Mouse (Mus musculus) limb, embryonic 15.5 days (tissue): ENCODE results near the gene Col9a2. TPM values are rescaled to one million over a fixed set of nuclear protein-coding genes. Genes with fewer than 3 reads are reported as not detected.

Experiments used
- ATAC-seq: fragments of 200-750 bp; cut with Nextera tagmentation; 2 replicates; pipeline ENCODE4 v1.8.0; 2017; ENCODE audit warnings: low read depth, moderate TSS enrichment; ENCODE audit not compliant: insufficient number of reproducible peaks, low FRiP score, low TSS enrichment
- H3K27ac ChIP-seq: fragments of 300-500 bp; sonication (generic); 2 replicates; pipeline ENCODE4 v1.5.1; 2015; ENCODE audit warnings: moderate library complexity, mild to moderate bottlenecking, inconsistent platforms
- H3K27me3 ChIP-seq: fragments of 300-500 bp; sonication (generic); 2 replicates; pipeline ENCODE4 v1.6.1; 2015; ENCODE audit warnings: inconsistent platforms
- H3K36me3 ChIP-seq: fragments of 300-500 bp; sonication (generic); 2 replicates; pipeline ENCODE4 v1.6.1; 2015; ENCODE audit warnings: inconsistent platforms
- H3K4me1 ChIP-seq: fragments of 300-500 bp; sonication (generic); 2 replicates; pipeline ENCODE4 v1.6.1; 2015; ENCODE audit warnings: inconsistent platforms
- H3K4me2 ChIP-seq: fragments of 300-500 bp; sonication (generic); 2 replicates; pipeline ENCODE4 v1.6.1; 2015; ENCODE audit warnings: mild to moderate bottlenecking, inconsistent platforms
- H3K4me3 ChIP-seq: fragments of 300-500 bp; sonication (generic); 2 replicates; pipeline ENCODE4 v1.5.1; 2015; ENCODE audit warnings: mild to moderate bottlenecking, inconsistent platforms
- H3K9ac ChIP-seq: fragments of 300-500 bp; sonication (generic); 2 replicates; pipeline ENCODE4 v1.6.1; 2015; ENCODE audit warnings: inconsistent platforms
- H3K9me3 ChIP-seq: fragments of 300-500 bp; sonication (generic); 2 replicates; pipeline ENCODE4 v1.6.1; 2016; ENCODE audit warnings: inconsistent platforms
- WGBS: fragments of 180-500 bp; shearing (Covaris S2); methylation state at CpG from one replicate; pipeline ENCODE4 v1.1.7; 2015; 5-methylcytosine and 5-hydroxymethylcytosine counted together
- polyA plus RNA-seq: library from polyadenylated mRNA; unstranded; fragments of >200 nt; fragmentation: Nextera tagmentation; extraction: Ambion mirVana; gene quantifications from 2 replicates; pipeline ENCODE4 v1.2.1, GENCODE M21; 2015

Gene Col9a2
- 110 and 122 TPM in 2 replicates for polyA plus RNA-seq

DNA sequence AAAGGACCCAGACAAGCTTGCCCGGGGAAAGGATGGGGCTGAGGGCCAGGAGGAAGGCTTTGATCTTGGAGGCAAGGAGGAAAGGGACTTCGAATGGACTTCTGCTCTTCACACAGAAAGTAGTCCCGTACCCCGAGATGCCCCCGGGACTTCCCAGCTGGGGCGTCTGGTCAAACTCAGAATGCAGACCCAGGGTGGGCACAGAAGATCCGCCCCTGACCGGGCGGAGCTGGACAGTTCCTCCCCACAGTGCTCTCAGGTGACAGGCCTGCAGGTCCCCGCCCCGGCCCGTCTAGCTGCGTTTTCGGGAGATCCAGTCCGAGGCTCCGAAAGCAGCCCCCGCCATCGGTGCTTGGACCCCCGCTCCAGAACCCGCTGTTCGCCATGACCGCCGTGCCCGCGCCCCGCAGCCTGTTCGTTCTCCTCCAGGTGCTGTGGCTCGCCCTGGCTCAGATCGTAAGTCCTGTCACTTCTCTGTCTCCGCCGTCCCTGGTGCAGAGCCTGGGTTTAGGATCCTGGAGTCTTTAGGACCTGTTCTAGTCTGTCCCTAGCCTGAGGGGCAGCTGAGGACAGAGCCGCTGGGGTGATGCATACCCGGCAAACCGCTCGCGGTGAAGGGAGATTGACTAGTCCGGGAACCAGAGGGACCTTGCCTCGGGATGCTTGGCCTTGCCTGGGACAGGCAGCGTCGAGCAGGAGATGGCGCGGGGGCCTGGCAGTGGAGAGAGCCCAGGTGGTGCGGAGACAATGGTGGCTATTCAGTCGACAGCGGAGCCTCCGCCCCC is at the start of gene Col9a2:
TSS of gene Col9a2 (plus strand) at position 55 of the 785 bp plus-strand sequence.
- no peak for ATAC-seq
- Histone ChIP-seq H3K4me3 (peak within 1 kb of the TSS; percentile 50), H3K27ac (peak within 1 kb of the TSS; percentile 89), H3K9me3 (no peaks in the 10 kb centered on the region), H3K4me2 (peak within 1 kb of the TSS; percentile 72), H3K4me1 (peaks cover 34% of the 10 kb centered on the region), H3K9ac (peak within 1 kb of the TSS; percentile 48), H3K36me3 (0 out of 2 replicates have a peak, but pooled peaks cover 4% of the 10 kb centered on the region), H3K27me3 (peaks cover 17% of the 10 kb centered on the region)
- 2% methylated on average over 46 of the region's 46 CpGs for WGBS

DNA sequence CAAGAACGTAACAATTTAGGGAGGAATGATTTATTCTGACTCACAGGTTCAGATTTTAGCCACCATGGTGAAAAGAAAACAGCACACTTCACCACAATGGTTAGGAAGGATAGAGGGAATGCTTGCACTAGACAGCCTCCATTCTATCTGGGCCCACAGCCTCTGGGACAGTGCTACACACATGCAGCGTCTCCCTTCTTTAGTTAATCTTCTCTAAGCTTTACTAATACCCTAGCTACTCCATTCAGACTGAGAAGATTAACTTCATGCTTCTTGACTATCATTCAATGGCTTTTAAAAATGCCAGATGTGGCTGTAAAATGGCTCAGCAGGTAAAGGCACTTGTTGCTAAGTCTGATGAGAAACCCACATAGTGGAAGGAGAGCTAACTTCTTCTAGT is 46.9 kb upstream of the Col9a2 start:
- Histone ChIP-seq H3K27me3 (no peaks in the 10 kb centered on the region), H3K9ac (no peak overlapping the region), H3K4me1 (0 out of 2 replicates have a peak, but pooled peaks cover 4% of the 10 kb centered on the region), H3K9me3 (no peaks in the 10 kb centered on the region), H3K36me3 (no peaks in the 10 kb centered on the region), H3K4me2 (no peak overlapping the region), H3K27ac (no peak overlapping the region), H3K4me3 (no peak overlapping the region)
- 71% methylated on average over 2 of the region's 2 CpGs for WGBS
- ATAC-seq = no peak

DNA sequence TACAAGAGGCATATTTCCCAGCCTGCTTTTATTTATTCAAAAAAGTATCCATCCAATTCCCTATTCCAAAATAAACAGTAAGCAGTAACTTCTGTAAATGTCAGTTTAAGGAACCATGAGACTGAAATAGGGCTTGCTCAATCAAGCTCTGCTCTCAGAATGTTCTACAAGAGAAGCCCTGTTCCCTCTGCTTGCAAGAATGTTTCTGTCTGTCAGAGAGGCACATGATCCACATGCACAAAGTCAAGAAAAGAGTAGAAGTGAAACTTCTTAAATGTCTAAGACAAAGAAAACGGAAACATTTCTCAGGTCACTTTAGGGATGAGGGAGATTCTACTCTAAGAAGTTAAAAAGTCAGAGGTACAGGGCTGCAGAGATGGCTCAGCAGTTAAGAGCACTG is 46.2 kb upstream of the Col9a2 start:
- ATAC-seq = no peak
- no peaks in the 10 kb centered on the region for H3K27me3 ChIP-seq
- H3K36me3 ChIP-seq = no peaks in the 10 kb centered on the region
- 77% methylated on average over 1 of the region's 1 CpGs for WGBS
- 0 out of 2 replicates have a peak, but pooled peaks cover 4% of the 10 kb centered on the region for H3K4me1 ChIP-seq
- H3K4me2 ChIP-seq = no peak overlapping the region
- no peak overlapping the region for H3K9ac ChIP-seq
- no peaks in the 10 kb centered on the region for H3K9me3 ChIP-seq
- no peak overlapping the region for H3K4me3 ChIP-seq
- no peak overlapping the region for H3K27ac ChIP-seq

DNA sequence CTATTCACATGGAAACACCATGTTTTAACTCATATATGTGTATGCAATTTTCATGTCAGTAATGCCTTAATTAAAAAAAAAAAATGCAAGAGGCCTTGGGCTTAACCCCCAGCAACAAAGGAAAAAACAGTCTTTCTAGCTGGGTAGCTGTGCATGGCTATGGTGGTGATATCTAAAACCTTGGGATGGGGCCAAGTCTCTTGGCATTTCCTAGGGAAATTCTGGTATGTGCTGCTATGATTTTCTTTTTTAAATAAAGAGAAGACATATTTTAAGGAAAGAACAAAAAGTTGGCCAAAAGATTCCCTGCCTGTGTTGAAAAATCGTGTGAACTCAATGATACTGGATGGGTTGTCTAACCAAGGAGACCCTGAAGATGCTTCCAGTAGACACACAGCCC is 43.3 kb upstream of the Col9a2 start:
- Histone ChIP-seq H3K27ac (no peak overlapping the region), H3K9me3 (no peaks in the 10 kb centered on the region), H3K27me3 (no peaks in the 10 kb centered on the region), H3K9ac (no peak overlapping the region), H3K4me1 (no peaks in the 10 kb centered on the region), H3K4me3 (no peak overlapping the region), H3K4me2 (no peak overlapping the region), H3K36me3 (no peaks in the 10 kb centered on the region)
- WGBS = 68% methylated on average over 1 of the region's 1 CpGs
- ATAC-seq = no peak

DNA sequence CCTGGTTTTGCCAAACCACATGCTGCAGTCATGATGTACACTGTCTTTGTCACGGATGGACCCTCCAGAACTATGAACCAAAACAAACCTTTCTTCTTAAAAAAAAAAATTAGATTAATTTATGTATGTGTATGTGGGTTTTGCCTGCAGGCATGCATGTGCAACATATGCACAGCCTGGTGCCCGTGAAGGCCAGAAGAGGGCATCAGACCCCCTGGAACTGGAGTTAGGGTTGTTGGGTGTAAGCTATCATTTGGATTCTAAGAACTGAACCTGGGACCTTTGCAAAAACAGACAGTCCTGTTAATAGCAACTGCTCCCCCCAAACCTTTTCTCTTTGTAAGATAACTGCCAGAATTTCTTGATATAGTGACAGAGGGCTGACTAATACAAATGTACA is 38.1 kb upstream of the Col9a2 start:
- no peak overlapping the region for H3K9ac ChIP-seq
- peaks cover 16% of the 10 kb centered on the region for H3K4me1 ChIP-seq
- no peak for ATAC-seq
- H3K4me2 ChIP-seq = no peak overlapping the region
- no peaks in the 10 kb centered on the region for H3K36me3 ChIP-seq
- H3K4me3 ChIP-seq = no peak overlapping the region
- H3K27me3 ChIP-seq = no peaks in the 10 kb centered on the region
- no peak overlapping the region for H3K27ac ChIP-seq
- WGBS = 81% methylated on average over 2 of the region's 2 CpGs
- H3K9me3 ChIP-seq = no peaks in the 10 kb centered on the region

DNA sequence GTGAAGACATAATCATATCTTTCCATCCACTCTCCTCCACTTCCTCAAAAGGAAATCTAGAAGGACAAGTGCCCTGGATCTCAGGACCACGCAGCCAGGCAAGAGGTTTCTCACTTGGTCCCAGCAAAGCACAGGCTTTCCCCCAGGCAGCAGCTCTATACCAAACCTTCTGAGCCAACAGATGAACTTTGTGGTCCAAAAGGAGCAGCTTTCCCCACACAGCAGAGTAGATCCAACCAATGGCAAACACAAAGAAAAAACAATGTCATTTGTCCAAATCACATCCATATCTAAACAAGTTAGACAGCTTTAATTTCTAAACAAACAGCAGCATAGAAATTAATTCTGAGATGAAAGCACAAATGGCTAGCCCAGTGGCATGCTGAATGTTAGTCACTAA is 37.5 kb upstream of the Col9a2 start:
- no peaks in the 10 kb centered on the region for H3K27me3 ChIP-seq
- no peak for ATAC-seq
- H3K9ac ChIP-seq = no peak overlapping the region
- no peak overlapping the region for H3K4me2 ChIP-seq
- H3K4me1 ChIP-seq = peaks cover 16% of the 10 kb centered on the region
- H3K9me3 ChIP-seq = no peaks in the 10 kb centered on the region
- 59% methylated on average over 1 of the region's 1 CpGs for WGBS
- no peak overlapping the region for H3K4me3 ChIP-seq
- H3K27ac ChIP-seq = no peak overlapping the region
- H3K36me3 ChIP-seq = no peaks in the 10 kb centered on the region

DNA sequence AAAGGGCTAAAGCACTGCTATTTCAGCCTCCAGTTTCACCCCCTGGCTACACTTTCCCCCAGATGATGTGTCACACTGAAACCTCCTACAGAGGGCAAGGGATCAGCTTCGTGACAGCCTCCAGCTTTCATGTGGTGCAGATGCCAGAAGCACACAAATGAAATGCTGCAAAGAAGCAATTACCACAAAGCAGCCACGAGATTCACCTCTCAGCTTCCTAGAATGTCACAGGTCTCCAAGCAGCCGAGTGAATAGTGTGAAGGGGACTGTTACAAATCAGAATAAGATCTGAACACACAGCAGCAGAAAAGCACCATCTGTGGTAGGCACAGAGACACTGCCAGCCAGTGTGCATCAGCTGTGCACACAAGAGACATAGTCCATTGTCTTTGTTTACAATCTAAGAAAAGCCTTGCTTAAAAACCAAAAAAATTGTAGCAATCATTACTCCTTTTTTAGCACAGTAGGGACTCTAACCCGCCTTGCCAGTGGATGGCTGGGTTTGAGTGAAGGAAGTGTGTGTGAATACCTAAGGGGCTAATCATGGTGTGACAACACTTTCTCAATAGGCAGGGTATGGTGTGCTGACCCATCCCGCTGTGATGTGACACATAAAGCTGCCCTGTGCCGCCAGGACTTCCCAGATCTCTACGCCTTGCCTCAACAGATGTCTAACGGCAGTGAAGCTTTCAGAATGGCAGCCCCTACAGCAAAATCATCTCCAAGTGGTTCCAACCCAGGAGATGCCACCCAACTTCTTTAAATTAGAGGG is 36.6 kb upstream of the Col9a2 start:
- Histone ChIP-seq H3K27ac (no peak overlapping the region), H3K9ac (no peak overlapping the region), H3K4me1 (peaks cover 16% of the 10 kb centered on the region), H3K4me2 (no peak overlapping the region), H3K27me3 (no peaks in the 10 kb centered on the region), H3K4me3 (no peak overlapping the region), H3K9me3 (no peaks in the 10 kb centered on the region), H3K36me3 (no peaks in the 10 kb centered on the region)
- WGBS = 28% methylated on average over 8 of the region's 8 CpGs
- no peak for ATAC-seq

DNA sequence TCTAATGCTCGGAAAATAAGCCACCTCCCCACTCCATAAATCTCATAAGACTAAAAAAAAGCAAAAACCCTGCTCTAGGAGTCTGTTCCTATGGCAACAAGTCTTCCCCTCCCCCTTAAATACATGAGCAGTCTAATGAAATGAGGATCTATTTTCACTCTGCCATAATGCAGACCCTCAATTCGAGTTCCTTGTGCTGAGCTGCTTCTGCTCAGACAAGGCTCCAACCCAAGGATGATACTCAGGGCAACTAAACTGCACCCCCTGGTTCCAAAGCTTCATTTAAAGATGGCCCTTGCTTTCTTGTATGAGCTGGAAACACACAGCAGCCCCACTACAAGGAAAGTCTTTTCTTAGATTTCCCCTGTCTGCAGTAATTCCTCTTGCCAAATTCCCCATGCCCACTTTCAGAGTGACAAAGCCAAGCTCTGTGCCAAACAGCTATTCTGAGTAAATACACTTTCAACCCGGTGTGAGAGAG is 35.5 kb upstream of the Col9a2 start:
- H3K36me3 ChIP-seq = no peaks in the 10 kb centered on the region
- 23% methylated on average over 3 of the region's 3 CpGs for WGBS
- ATAC-seq = no peak
- no peak overlapping the region for H3K9ac ChIP-seq
- H3K4me1 ChIP-seq = peaks cover 16% of the 10 kb centered on the region
- no peaks in the 10 kb centered on the region for H3K27me3 ChIP-seq
- H3K9me3 ChIP-seq = no peaks in the 10 kb centered on the region
- H3K27ac ChIP-seq = 0 out of 2 replicates have a peak overlapping the region, but pooled peaks have one; percentile 27
- H3K4me2 ChIP-seq = no peak overlapping the region
- no peak overlapping the region for H3K4me3 ChIP-seq

DNA sequence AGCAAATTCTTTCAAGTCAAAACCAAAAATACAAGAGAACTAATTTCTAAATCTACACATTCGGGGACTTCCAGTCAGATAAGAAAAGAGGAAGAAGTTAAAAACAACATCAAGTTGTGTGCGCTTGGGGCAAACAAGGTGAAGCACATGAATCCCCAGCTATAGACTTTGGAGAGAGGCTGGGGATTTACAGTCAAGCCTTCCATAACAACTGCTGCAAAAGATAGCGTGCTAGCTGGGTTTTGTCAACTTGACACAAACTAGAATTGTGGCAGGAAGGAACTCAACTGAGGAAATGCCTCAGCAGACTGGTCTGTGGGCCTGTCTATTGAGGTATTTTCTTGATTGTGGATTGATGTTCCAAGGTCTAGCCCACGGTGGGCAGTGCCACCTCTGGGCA is 34.5 kb upstream of the Col9a2 start:
- H3K36me3 ChIP-seq = no peaks in the 10 kb centered on the region
- no peak overlapping the region for H3K4me2 ChIP-seq
- peaks cover 16% of the 10 kb centered on the region for H3K4me1 ChIP-seq
- H3K27me3 ChIP-seq = no peaks in the 10 kb centered on the region
- 72% methylated on average over 4 of the region's 4 CpGs for WGBS
- ATAC-seq = no peak
- H3K27ac ChIP-seq = no peak overlapping the region
- H3K9me3 ChIP-seq = no peaks in the 10 kb centered on the region
- no peak overlapping the region for H3K9ac ChIP-seq
- no peak overlapping the region for H3K4me3 ChIP-seq

DNA sequence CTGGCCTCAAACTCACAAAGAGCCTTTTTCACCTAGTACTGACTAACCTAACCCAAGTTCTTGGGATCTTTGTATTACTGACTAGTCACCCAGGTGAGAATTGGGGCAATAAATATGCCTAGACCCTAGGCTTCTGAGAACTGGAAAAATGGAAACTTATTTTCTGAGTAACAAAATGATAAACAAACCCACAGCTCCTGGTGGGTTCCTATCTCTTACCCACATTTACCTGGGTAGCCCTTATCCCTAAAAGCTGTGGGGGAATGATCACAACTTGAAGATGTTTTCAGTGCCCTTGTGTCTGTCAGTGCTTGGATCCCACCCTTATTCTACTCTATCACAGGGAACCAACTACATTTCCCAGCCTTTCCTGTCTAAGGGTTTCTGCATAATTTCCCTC is 32.2 kb upstream of the Col9a2 start:
- peaks cover 24% of the 10 kb centered on the region for H3K4me1 ChIP-seq
- no peak overlapping the region for H3K27ac ChIP-seq
- no peak overlapping the region for H3K9ac ChIP-seq
- ATAC-seq = no peak
- no peaks in the 10 kb centered on the region for H3K27me3 ChIP-seq
- no peak overlapping the region for H3K4me2 ChIP-seq
- H3K9me3 ChIP-seq = no peaks in the 10 kb centered on the region
- H3K36me3 ChIP-seq = no peaks in the 10 kb centered on the region
- H3K4me3 ChIP-seq = no peak overlapping the region

DNA sequence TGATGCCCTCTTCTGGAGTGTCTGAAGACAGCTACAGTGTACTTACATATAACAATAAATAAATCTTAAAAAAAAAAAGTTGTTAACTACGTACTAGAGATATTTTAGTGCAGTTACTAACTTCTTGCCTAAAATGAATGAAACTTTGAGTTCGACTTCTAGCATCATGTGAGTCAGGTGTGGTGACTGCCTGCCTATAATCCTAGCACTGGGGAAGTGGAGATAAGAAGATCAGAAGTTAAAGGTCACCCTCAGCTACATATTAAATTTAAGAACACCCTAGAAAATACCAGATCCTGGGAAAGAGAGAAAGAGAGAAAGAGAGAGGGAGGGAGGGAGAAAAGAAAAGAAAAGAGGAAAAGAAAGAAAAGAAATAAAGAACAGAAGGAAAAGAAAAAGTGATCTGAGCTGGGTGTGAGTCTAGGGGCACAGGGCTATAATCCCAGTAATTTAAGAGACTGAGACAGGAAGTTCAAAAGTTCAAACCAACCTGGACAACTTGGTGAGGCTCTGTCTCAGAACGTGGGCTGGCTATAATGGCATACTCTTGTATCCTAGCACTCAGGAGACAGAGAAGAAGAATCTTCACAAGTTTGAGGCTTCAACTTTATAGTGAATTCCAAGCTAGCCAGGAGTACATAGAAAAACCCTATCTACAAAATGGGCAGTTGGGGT is 31.0 kb upstream of the Col9a2 start:
- no peaks in the 10 kb centered on the region for H3K9me3 ChIP-seq
- no peaks in the 10 kb centered on the region for H3K27me3 ChIP-seq
- H3K27ac ChIP-seq = no peak overlapping the region
- H3K36me3 ChIP-seq = no peaks in the 10 kb centered on the region
- H3K4me1 ChIP-seq = peaks cover 16% of the 10 kb centered on the region
- no peak overlapping the region for H3K9ac ChIP-seq
- WGBS = 57% methylated on average over 3 of the region's 3 CpGs
- H3K4me2 ChIP-seq = no peak overlapping the region
- no peak overlapping the region for H3K4me3 ChIP-seq
- no peak for ATAC-seq

DNA sequence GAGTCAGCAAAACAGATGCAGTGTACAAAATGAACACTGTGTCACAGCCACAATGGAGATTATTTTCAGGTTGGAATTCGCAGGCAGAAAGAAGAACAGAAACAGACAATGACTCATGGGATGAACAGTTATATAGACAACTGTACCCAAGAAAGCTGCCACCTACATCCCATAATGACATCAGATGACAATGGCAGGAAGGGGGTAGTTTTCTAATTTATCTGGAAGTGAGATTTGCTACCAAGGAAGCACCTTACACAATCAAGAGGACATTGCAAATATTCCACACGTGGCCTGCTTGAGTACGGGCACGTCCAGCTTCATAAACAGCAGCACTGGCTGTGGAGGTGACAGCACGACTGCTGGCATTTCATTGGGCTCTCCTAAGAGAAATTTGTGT is 30.0 kb upstream of the Col9a2 start:
- H3K27ac ChIP-seq = no peak overlapping the region
- no peaks in the 10 kb centered on the region for H3K36me3 ChIP-seq
- 81% methylated on average over 5 of the region's 5 CpGs for WGBS
- no peak overlapping the region for H3K4me3 ChIP-seq
- H3K4me2 ChIP-seq = no peak overlapping the region
- H3K4me1 ChIP-seq = peaks cover 8% of the 10 kb centered on the region; the same call in 1 of the 2 replicates
- no peak for ATAC-seq
- H3K27me3 ChIP-seq = no peaks in the 10 kb centered on the region
- no peak overlapping the region for H3K9ac ChIP-seq
- no peaks in the 10 kb centered on the region for H3K9me3 ChIP-seq
